Mouse (Mus musculus) E14TG2a.4 (cell line): ENCODE results near the gene Agpat3.

Experiments used
- CTCF ChIP-seq: conservative IDR thresholded peaks from 2 replicates; pipeline ENCODE4 v1.5.1; 2014; ENCODE audit warnings: low read length
- NANOG ChIP-seq: IDR thresholded peaks from 2 replicates; pipeline ENCODE4 v1.6.1; 2014; ENCODE audit warnings: borderline replicate concordance, low read length, mixed read lengths

GRCm38 (mm10) chr10:78277835-78278234 lies 74.5 kb downstream of the Agpat3 start:
- no peak for TF ChIP-seq CTCF
- no peak for TF ChIP-seq NANOG
